Mouse (Mus musculus) A20 (cell line): ENCODE measurements around the gene Gpr3.

ENCODE experiments used
- DNase-seq: peaks from one replicate; pipeline ENCODE4 v3.0.0-alpha.2; 2011; ENCODE audit warnings: low read depth, low spot score

Gene Gpr3

DNA sequence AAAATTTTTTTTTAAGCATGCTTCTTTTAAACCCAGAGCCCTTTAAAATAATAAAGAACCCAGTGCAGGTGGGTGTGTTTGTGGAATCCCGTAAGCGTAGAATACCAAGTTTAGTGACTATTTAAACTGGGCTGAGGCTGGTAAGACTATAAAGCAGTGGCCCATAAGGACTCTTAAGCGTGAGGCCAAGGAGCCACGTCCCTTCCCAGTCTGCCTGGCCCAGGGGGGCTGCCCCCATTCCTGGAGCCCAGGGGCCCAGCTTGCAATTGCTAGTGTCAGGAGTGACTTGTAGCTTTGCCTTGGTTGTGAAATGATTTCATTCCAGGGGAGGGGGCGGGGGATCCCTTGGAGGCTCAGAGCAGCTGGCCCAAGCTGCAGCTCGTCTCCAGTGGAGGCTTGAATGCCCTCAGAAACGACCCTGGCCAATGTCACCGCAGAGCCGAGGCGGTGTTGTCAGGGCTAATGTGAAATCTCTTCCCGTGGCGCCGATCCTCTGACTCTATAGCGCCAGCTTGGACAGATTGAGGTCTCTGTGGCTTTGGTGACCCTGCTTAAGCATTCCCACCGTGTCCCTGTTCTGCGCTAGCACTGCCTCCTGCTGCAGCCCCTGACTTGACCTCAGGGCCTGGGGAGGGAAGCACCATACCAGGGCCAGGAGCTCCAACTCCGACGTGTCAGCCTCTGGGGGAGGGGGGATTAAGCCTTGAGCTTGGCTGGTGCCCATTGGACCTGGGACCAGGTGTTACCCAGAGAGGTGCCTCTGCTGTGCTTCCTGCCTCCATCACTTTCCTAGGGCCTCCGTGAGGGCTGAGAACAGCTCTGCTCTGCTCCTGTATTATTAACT, 13.8 kb downstream of the Gpr3 start:
- no peak for DNase-seq

DNA sequence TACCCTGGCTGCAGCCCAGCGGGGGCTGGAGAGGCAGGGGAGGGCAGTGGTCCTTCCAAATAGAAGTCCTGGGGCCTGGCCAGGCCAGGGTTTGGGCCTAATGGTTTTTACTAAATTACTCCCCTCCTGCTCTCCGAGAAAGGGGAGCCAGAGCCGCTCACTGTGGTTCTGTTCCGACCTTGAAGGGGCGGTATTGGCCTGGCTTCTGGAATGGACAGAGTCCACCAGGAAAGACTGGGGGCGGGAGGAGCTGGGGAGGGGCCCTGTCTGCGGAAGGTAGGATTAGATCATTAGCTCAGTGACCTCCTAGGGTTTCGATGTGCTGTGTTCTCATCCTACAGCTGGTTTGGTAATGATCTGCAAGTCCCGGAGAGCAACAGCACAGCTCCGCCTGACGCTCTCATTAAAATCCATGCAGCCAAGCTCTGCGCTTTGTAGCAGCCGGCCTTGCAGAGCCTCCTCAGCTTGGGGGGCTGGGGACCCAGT, 14.5 kb downstream of the Gpr3 start:
- DNase-seq = no peak

DNA sequence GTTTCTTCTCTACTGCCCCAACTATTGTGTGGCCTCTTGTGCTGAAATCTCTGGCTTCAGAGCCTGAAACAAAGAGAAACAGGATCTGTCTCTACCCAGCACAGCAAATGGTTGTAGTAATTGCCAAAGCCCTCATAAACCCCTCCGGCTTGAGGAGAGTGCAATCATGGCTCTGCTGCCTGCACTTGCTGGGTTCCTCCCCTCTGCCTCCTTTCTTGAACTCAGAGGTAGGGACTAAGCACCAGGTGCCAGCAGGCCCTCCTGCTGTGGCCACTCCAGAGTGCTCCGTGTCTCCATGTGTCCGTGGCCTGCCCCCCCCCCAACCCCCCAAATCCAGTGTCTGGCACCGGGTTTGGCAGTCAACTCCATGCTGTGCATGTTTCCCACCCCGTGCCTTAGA, 15.0 kb downstream of the Gpr3 start:
- DNase-seq = no peak

DNA sequence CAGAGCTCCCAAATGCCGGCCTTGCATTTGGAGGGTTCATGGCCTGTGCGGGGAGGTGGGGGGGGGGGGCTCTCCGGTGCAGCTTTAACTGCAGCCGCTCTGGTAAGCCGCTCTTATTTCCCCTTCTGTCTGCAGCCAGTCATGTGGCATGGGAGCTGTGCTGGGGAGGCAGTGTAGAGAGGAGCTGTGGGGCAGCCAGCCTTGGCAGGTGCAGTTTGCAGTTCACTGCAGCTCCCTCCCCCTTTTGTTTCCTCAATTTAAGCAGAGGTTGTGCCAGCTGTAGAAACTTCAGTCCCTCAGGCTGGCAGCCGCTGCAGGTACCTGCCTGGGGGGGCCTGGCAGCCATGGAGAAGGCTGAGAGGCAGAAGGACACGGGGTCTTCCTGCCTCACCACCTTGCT, 15.5 kb downstream of the Gpr3 start:
- DNase-seq = peak; percentile 90

DNA sequence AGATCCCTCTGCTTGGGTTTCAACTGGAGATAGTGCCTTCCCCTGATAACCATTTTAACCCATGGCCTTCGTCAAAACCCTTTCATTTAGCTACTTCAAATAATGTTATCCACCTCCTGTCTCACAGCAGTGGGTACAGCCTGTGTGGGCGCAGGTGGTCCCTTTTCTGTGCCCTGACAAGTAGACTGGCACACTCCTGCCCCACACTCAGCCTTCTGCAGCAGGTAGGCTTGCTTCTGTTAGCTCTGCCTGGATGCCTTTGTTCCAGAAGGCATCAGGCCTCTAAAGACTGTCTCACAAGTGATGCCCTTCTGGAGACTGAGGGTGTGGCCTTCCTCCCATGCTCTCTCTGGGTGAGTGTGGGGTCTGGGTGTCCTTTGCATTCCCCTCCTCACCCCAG, 16.2 kb downstream of the Gpr3 start:
- peak; percentile 18 for DNase-seq

DNA sequence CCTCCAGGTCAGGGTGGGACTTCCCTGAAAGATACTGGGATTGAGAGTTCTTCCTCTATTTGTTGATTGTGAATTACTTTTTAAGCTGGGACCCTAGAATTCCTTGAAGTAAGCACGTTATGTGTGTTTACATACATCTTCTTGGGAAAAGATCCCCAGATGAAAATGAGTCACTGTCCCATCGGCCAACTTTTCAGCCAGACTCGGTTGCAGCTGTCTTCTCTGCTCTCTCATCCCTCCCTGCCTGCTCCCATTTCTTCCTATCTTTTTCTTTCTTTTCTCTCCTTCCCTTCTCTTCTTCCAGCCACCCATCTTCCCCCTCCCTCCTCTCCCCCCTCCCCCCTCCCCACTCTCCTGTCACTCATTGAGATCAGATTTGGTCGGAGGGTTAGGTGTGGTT, 17.3 kb downstream of the Gpr3 start:
- no peak for DNase-seq

DNA sequence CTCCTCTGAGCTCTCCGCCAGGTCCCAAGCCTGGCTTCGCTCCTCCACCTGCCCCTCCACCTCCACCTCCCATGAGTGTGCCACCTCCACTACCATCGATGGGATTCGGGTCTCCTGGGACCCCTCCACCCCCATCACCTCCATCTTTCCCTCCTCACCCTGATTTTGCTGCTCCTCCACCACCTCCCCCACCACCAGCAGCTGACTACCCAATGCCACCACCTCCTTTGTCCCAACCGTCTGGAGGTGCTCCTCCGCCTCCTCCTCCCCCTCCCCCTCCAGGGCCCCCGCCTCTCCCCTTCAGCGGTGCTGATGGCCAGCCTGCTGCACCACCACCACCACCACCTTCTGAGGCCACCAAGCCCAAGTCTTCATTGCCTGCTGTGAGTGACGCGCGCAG, 17.9 kb downstream of the Gpr3 start:
- no peak for DNase-seq

DNA sequence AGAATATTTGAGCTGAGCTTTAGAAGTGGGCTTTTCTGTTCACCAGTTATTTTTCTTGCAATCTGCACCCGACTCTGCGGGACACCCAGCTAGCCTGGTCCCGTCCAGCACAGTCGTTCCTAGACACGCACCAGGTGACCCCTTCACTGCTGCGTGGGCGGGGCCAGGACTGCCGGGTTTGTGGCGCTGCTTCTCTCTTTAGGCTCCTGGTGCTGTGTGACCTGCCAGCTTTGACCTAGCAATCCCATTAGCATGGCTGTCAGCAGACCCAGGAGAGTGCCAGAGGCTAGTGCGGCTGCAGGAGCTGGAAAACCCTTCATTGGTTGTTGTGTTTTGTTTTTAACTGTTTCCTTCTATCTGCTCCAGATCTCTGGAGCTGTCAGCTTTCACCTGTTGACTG, 22.9 kb downstream of the Gpr3 start:
- no peak for DNase-seq

DNA sequence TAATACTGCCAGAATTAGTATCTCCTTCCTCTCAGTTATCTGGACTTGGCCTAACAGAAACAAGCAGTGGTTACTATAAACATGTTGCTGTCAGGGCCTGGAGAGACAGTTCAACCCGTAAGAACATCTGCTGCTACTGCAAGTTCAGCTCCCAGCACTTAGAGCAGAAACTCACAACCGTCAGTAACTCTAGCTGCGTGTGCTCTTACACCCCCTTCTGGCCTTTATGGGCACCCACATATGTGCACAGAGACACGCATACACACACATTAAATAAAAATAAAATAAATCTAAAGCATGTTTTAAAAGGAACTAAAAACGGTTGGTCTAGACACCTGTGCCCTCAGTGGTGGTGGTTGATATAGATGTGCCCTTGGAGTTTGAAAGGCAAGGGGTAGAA, 25.5 kb downstream of the Gpr3 start:
- no peak for DNase-seq

DNA sequence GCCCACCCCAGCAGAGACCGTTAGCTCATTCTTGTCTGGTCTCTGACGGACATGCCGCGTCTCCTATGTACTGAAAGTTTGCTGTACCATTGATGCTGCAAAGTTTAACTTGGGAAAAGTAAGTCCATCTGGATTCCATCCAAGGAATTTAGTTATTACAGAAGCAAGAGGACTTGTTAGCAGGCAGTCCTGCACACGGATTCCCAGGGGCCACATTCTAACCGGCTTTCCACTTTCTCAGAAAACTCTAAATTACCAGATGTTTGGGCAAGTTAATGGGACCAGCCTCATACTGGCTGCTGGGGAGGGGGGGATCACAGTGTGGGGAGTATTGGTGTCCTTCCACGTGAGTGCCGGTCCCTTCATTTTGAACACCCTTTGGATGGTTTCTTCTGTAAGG, 26.4 kb downstream of the Gpr3 start:
- no peak for DNase-seq

DNA sequence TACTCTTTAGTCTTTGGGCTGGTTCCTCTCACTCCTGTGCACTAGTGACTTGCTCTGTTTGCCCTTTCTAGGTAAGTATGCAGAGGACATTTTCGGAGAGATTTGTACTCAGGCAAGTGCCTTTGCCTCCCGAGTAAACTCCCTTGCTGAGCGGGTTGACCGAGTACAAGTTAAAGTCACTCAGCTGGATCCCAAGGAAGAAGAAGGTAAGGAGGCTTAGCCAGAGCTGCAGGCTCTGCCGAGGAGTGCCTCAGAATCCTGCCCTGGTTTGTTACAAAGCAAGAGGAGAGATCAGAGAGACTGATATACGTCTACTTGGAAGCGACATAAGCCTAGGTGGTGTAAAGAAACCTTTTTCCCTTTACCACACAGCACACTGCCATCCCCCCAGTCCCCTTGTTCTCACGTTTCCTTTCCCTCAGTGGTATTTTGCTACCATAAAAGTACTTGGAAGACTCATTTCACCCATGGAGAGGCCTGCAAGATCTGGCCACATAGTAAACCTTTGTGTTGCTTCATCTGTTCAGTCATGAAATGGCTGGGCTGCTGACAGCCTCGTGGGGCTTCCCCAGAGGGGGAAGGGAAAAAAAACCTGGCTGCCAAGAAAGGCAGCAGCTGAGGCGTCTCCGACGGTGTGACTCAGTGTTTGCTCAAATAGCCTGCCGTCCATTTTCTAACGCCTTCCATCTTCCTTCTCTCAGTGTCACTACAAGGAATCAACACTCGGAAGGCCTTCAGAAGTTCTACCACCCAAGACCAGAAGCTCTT, 27.3 kb downstream of the Gpr3 start:
- no peak for DNase-seq

DNA sequence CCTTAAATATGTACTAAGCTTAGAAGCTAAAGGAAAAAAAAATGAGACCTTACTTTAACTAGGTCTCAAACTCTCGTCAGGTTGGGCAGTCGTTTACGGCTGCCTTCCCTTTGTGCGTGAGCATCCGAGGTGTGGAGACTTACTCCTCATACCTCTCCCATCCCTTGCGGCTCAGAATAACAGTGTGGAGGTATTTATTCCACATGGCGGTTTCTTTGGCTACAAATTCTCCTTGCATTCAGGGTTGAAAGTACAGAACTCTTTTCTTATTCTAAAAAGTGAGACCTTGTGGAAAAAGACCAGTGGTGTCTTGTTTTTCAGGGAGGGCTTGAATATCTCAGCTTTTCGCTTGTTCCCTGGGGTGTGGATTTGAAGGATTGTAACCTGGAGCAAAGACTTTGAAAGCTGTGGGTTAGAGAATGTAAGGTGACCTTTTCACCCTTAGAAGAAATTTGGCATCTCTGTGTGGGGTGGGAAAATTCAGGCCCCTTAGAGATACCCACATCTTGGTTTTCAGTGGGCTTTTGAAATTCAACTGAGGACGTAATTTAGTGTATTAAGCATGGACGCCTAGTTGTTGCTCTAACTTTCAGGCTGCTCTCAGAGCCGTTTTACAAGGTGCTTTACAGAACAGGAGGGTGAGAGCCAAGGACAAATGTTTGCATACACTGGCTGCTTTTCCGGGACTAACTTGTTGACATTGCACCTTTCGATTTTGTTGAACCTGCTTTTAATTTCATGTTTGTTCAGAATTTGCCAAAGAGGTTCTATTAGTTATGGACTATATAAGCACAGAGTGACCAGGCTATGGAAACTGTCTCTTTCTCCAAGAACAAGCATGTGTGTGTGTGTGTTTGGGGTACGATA, 28.1 kb downstream of the Gpr3 start:
- no peak for DNase-seq

DNA sequence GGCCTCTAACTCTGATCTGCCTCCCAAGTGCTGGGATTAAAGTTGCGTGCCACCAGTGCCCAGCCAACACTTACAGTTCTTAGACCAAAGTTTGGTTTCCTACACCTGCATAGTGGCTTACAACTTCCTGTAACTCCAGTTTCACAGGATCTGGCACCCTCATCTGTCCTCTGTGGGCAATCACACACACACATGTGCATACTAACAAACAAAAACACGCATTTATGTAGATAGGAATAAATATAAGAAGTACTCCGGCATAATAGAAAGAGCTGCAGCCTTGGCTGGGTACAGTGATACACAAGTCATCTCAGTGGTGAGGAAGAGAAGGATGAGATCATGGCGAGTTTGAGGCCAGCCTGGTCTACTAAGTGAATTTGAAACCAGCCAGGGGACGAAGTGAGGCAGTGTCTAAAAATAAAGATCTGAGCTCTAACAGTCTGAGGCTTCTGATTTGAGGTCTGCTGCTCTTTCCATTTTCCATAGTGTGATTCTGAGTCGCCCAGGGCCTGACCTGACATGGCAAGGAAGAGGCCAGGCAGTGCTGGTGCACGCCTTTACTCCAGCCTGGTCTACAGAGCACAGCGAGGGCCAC, 29.8 kb downstream of the Gpr3 start:
- DNase-seq = peak; percentile 53

DNA sequence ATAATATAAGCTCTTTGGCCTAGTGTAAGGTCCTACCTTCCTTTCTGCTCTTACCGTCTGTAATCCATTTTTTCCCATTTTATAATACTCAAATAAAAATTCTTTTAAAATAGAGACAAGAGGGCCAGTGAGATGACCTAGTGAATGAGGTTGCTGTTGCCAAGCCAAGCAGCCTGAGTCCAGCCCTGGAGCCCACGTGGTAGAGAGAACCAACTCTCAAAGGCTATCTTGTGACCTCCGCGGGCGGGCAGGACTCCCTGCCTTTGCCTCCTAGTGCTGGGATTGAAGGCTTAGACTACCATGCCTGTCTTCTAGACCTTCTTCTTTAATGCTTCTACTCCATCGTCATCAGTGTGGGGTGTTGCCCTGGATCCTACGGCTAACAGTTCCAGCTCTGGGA, 33.1 kb downstream of the Gpr3 start:
- no peak for DNase-seq

DNA sequence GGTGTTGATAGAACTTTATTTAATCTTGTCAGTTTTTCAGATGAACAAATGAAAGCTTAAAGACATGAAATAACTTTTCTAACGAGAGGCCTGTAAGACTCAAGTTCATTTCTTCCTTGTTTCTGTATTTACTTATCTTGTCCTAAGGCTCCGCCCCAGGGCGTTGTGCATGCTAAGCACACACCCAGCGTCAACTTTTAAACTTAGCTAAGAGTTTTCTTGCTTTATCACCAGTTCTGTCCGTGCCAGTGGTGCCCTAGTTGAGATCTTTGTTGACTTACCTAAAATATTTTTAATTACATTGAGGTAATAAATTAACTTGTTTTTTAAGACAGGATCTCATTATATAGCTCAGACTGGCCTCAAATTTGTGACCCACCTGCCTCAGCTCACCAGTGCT, 34.0 kb downstream of the Gpr3 start:
- DNase-seq = no peak

DNA sequence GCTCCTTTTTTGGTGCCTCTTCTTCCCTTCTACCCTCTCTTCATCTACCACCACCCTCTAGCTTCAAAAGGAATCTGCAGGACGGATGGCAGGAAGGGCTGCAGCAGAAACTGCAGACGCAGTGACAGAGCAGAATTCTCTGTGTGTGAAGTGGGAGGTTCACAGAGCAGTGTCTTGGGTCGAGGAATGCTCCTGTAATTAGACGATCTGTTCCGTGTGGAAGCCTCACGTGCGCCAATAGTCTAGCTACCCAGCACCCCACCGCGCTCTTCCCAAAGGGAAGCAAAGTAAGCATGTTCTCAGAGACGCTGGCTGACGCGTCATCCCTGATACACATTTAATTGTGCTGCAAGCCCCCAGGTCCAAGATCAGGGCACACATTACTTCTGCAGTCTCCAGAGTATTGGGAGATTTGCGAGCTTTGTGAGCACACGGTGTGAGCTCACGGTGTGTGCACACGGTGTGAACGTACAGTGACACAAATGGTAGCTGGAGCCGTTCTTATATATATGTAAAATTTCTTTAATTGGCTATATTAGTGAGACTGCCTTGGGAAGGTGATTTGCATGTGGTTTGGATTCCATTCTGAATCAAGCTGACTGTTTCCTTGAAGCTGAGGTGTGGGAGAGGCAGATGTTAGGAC, 35.5 kb downstream of the Gpr3 start:
- no peak for DNase-seq

DNA sequence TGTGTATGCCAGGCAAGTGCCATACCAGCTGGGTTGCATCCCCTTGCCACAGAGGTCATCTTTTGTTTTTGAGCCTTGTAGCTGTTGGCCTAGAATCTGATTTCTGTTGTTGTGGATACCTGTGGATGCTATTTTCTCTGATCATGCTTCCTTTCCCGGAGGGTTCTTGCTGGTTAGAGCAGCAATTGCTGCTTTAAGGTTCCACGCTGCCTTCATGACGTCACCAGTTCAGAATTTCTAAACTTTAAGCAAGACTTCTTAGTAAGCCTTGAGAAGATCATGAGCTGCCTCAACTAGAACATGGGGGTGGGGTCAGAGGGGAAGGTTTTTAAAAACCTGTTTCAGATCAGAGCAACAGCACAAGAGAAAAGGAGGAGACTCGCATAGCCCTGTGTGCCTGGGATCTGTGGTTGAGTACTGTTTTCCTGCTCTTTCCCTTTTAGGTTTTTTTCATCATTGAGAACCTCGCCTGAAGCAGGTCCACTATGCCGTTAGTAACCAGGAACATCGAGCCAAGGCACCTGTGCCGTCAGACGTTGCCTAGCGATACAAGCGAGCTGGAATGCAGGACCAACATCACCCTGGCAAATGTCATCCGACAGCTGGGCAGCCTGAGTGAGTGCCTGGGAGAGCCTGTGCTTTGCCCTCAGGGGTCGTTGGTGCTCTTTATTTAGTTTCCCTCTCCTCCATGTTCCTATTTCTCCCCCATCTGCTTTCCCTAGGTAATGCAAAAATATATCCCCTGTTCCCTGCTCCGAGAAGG, 36.2 kb downstream of the Gpr3 start:
- no peak for DNase-seq

DNA sequence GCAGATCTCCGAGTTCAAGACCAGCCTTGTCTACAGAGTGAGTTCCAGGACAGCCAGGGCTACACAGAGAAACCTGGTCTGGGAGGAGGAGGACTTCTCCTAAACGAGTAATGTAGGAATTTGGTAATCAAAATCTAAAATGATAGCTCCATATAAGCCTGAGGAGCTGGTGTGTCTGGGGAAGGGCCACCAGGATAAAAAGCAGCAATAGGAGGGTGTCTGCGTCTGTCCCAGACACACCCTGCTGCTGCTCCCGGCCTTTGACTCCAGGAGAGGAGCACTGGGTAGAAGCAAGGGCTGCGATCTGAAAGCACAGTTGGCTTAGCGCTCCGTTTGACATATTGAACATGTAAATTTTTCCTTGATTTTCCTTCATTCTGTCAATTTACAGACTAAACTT, 37.1 kb downstream of the Gpr3 start:
- no peak for DNase-seq

DNA sequence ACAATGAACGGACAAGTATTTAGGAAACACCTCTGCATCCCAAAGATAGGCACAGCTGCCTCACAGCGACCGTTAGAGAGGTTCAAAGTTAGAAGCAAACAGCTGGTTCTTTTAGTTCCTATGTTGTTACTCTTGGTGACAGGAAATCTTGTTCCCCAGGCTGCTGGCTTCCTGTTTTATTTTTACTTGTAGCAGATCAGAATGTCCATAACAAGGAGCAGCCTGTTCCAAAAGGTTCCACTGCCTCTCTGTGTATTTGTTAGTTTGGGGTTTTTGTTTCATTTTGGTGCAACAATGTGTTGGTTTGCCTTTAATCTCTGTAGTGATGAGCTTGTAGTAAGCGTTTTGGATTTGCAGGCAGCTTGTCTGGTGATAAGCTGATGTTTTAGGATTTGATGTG, 38.0 kb downstream of the Gpr3 start:
- DNase-seq = peak; percentile 52

DNA sequence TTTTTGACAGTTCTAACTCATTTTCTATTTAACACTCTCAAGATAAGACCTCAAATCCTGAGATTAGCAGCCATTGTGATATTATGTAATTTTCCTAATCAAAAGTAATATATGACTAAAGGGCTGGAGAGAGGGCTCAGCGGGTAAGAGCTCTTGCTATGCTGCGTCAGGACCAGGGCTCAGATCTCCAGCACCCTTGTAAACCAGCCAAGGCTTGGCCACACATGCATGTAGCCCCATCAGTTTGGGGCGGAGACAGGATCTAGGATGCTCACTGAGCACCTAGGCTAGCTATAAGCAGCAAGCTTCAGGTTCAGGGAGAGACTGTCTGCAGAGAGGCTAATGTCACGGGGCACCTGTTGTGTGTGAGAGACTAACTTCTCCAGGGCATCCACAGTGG, 39.9 kb downstream of the Gpr3 start:
- DNase-seq = no peak
